Mouse (Mus musculus): ENCODE results near the gene Gbp5. TPM values are rescaled to one million over a fixed set of nuclear protein-coding genes. Genes with fewer than 3 reads are reported as not detected.
A peak's percentile ranks its signal among the peaks of the same experiment; 100 is the strongest.

The Gbp5 gene
- polyA plus RNA-seq (2014; fragmentation: Nextera tagmentation; extraction: Ambion mirVana), result not detected in 2 replicates

GRCm38 (mm10) chr3:142493536-142494061 lies at the start of gene Gbp5:
Gbp5 (plus strand) TSS chr3:142493978.
- Histone ChIP-seq H3K36me3 (ENCODE audit: control insufficient read depth, insufficient read depth, low read length) (no peaks in the 10 kb centered on the region), H3K27ac (ENCODE audit: low read depth, low read length) (no peak within 1 kb of the TSS), H3K9me3 (replicated peaks; ENCODE audit: control insufficient read depth, low read length) (no peaks in the 10 kb centered on the region), H3K27me3 (replicated peaks; ENCODE audit: control insufficient read depth, insufficient read depth, low read length) (no peaks in the 10 kb centered on the region), H3K4me3 (ENCODE audit: low read depth, low read length) (no peak within 1 kb of the TSS), H3K4me1 (ENCODE audit: control insufficient read depth, insufficient read depth, low read length) (no peaks in the 10 kb centered on the region), H3K9ac (ENCODE audit: low read length) (no peak within 1 kb of the TSS), H3K4me2 (ENCODE audit: low read length) (no peak within 1 kb of the TSS)
- WGBS, result 86% methylated on average over 6 of the region's 6 CpGs
- ATAC-seq (no peak), DNase-seq (ENCODE audit: low spot score) (peak; percentile 36)

- 80% methylated on average over 7 of the region's 7 CpGs for WGBS
- Histone ChIP-seq H3K4me3 (ENCODE audit: low read depth, low read length) (no peak overlapping the region), H3K4me2 (ENCODE audit: low read length) (no peak overlapping the region), H3K9me3 (replicated peaks; ENCODE audit: control insufficient read depth, low read length) (no peaks in the 10 kb centered on the region), H3K27me3 (replicated peaks; ENCODE audit: control insufficient read depth, insufficient read depth, low read length) (no peaks in the 10 kb centered on the region), H3K27ac (ENCODE audit: low read depth, low read length) (no peak overlapping the region), H3K9ac (ENCODE audit: low read length) (no peak overlapping the region), H3K4me1 (ENCODE audit: control insufficient read depth, insufficient read depth, low read length) (no peaks in the 10 kb centered on the region), H3K36me3 (ENCODE audit: control insufficient read depth, insufficient read depth, low read length) (no peaks in the 10 kb centered on the region)
- DNase-seq (ENCODE audit: low spot score) (no peak), ATAC-seq (no peak)
These were observed 39.6 kb upstream of the Gbp5 start for GRCm38 (mm10) chr3:142454198-142454597.

DNA sequence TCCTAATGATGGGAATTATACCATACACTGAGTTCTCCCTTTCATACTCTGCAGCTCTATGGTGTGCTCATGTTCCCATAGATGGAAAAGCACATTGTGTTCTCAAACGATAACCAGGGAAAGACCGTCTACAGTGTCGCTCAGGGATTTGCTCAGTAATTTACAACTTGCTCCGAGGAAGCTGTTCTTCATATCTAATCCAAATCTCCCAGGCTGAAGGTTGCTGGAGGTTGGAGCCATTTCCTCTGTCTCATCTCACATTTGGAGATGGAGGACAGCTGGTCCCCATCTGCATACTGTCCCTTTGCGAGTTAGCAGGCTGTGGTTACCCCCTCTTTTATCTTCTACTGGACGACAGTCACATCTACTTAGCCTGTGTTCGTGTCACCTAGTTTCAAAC lies 34.5 kb upstream of the Gbp5 start:
- H3K9ac ChIP-seq (ENCODE audit: low read length), result no peak overlapping the region
- no peak overlapping the region for H3K4me2 ChIP-seq (ENCODE audit: low read length)
- WGBS, result 87% methylated on average over 7 of the region's 7 CpGs
- H3K27ac ChIP-seq (ENCODE audit: low read depth, low read length), result no peak overlapping the region
- no peak overlapping the region for H3K4me3 ChIP-seq (ENCODE audit: low read depth, low read length)
- DNase-seq (ENCODE audit: low spot score) (no peak), ATAC-seq (no peak)
- H3K9me3 ChIP-seq (replicated peaks; ENCODE audit: control insufficient read depth, low read length), result no peaks in the 10 kb centered on the region
- no peaks in the 10 kb centered on the region for H3K27me3 ChIP-seq (replicated peaks; ENCODE audit: control insufficient read depth, insufficient read depth, low read length)
- H3K4me1 ChIP-seq (ENCODE audit: control insufficient read depth, insufficient read depth, low read length), result no peaks in the 10 kb centered on the region
- no peaks in the 10 kb centered on the region for H3K36me3 ChIP-seq (ENCODE audit: control insufficient read depth, insufficient read depth, low read length)

GRCm38 (mm10) chr3:142462764-142463751 lies 30.7 kb upstream of the Gbp5 start:
- no peak overlapping the region for H3K9ac ChIP-seq (ENCODE audit: low read length)
- no peak overlapping the region for H3K27ac ChIP-seq (ENCODE audit: low read depth, low read length)
- H3K27me3 ChIP-seq (replicated peaks; ENCODE audit: control insufficient read depth, insufficient read depth, low read length), result no peaks in the 10 kb centered on the region
- WGBS, result 85% methylated on average over 25 of the region's 25 CpGs
- H3K9me3 ChIP-seq (replicated peaks; ENCODE audit: control insufficient read depth, low read length), result no peaks in the 10 kb centered on the region
- DNase-seq (ENCODE audit: low spot score) (peak; percentile 23), ATAC-seq (peak; percentile 23; the same call in 1 of the 2 replicates)
- no peaks in the 10 kb centered on the region for H3K4me1 ChIP-seq (ENCODE audit: control insufficient read depth, insufficient read depth, low read length)
- H3K36me3 ChIP-seq (ENCODE audit: control insufficient read depth, insufficient read depth, low read length), result no peaks in the 10 kb centered on the region
- H3K4me2 ChIP-seq (ENCODE audit: low read length), result no peak overlapping the region
- H3K4me3 ChIP-seq (ENCODE audit: low read depth, low read length), result no peak overlapping the region

- H3K9me3 ChIP-seq (replicated peaks; ENCODE audit: control insufficient read depth, low read length), result no peaks in the 10 kb centered on the region
These were observed 19.3 kb upstream of the Gbp5 start for GRCm38 (mm10) chr3:142474349-142474983.

GRCm38 (mm10) chr3:142475913-142476312 lies 17.9 kb upstream of the Gbp5 start:
- ATAC-seq, result peak; percentile 46; the same call in 1 of the 2 replicates
- 23% methylated on average over 4 of the region's 4 CpGs for WGBS

More at GRCm38 (mm10) chr3:142474349-142474983, 19.3 kb upstream of the Gbp5 start:
- Histone ChIP-seq H3K27ac (ENCODE audit: low read depth, low read length) (no peak overlapping the region), H3K4me3 (ENCODE audit: low read depth, low read length) (no peak overlapping the region), H3K36me3 (ENCODE audit: control insufficient read depth, insufficient read depth, low read length) (no peaks in the 10 kb centered on the region), H3K27me3 (replicated peaks; ENCODE audit: control insufficient read depth, insufficient read depth, low read length) (no peaks in the 10 kb centered on the region), H3K4me2 (ENCODE audit: low read length) (no peak overlapping the region), H3K9ac (ENCODE audit: low read length) (no peak overlapping the region), H3K4me1 (ENCODE audit: control insufficient read depth, insufficient read depth, low read length) (no peaks in the 10 kb centered on the region)
- ATAC-seq, result peak; percentile 44; the same call in 1 of the 2 replicates
- 22% methylated on average over 11 of the region's 11 CpGs for WGBS
- DNase-seq (ENCODE audit: low spot score), result peak; percentile 75

DNA sequence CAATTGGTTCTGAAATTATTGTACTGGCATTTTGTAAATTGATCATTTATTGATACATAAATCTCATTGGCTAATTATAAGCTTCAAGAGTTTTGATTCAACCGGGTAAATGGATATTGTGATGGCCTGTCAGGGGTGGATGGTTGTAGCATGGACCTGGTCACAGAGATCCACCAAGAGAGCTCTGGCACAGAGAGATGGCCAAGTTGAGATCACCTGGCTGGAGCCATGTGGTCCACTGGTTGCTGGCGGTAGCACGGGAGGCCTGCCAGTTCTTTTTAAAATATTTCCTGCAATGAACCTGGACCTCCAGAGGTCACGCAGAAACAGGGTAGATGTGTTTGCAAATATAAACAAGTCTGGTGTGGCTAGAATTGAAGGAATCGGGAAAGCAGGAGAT lies 15.9 kb upstream of the Gbp5 start:
- WGBS, result 90% methylated on average over 5 of the region's 5 CpGs
- Histone ChIP-seq H3K27ac (ENCODE audit: low read depth, low read length) (no peak overlapping the region), H3K9ac (ENCODE audit: low read length) (no peak overlapping the region), H3K9me3 (replicated peaks; ENCODE audit: control insufficient read depth, low read length) (no peaks in the 10 kb centered on the region), H3K27me3 (replicated peaks; ENCODE audit: control insufficient read depth, insufficient read depth, low read length) (no peaks in the 10 kb centered on the region), H3K4me2 (ENCODE audit: low read length) (no peak overlapping the region), H3K4me1 (ENCODE audit: control insufficient read depth, insufficient read depth, low read length) (no peaks in the 10 kb centered on the region), H3K4me3 (ENCODE audit: low read depth, low read length) (no peak overlapping the region), H3K36me3 (ENCODE audit: control insufficient read depth, insufficient read depth, low read length) (no peaks in the 10 kb centered on the region)
- no peak for ATAC-seq
- no peak for DNase-seq (ENCODE audit: low spot score)

More at GRCm38 (mm10) chr3:142475913-142476312, 17.9 kb upstream of the Gbp5 start:
- Histone ChIP-seq H3K9ac (ENCODE audit: low read length) (no peak overlapping the region), H3K4me3 (ENCODE audit: low read depth, low read length) (no peak overlapping the region), H3K9me3 (replicated peaks; ENCODE audit: control insufficient read depth, low read length) (no peaks in the 10 kb centered on the region), H3K36me3 (ENCODE audit: control insufficient read depth, insufficient read depth, low read length) (no peaks in the 10 kb centered on the region), H3K27me3 (replicated peaks; ENCODE audit: control insufficient read depth, insufficient read depth, low read length) (no peaks in the 10 kb centered on the region), H3K4me1 (ENCODE audit: control insufficient read depth, insufficient read depth, low read length) (no peaks in the 10 kb centered on the region), H3K4me2 (ENCODE audit: low read length) (no peak overlapping the region), H3K27ac (ENCODE audit: low read depth, low read length) (no peak overlapping the region)
- DNase-seq (ENCODE audit: low spot score), result peak; percentile 80

DNA sequence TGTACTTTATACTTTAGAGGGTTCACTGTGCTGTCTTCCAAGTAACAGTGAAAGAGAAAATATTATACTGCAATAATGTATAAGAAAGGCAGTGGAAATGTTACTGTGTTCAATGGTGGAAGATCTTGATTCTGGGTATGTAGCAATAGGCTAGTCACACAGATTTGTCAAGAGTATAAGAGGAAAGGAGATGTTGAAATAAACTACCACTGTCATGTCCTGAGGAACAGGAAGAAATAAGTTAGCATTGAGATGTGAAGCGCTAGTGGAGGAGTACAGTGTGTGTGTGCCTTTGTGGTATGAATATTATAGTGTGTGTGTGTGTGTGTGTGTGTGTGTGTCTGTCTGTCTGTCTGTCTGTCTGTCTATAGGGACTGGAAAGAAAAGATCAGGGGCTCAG lies 15.4 kb upstream of the Gbp5 start:
- Histone ChIP-seq H3K9ac (ENCODE audit: low read length) (no peak overlapping the region), H3K27me3 (replicated peaks; ENCODE audit: control insufficient read depth, insufficient read depth, low read length) (no peaks in the 10 kb centered on the region), H3K36me3 (ENCODE audit: control insufficient read depth, insufficient read depth, low read length) (no peaks in the 10 kb centered on the region), H3K27ac (ENCODE audit: low read depth, low read length) (no peak overlapping the region), H3K4me2 (ENCODE audit: low read length) (no peak overlapping the region), H3K9me3 (replicated peaks; ENCODE audit: control insufficient read depth, low read length) (no peaks in the 10 kb centered on the region), H3K4me1 (ENCODE audit: control insufficient read depth, insufficient read depth, low read length) (no peaks in the 10 kb centered on the region), H3K4me3 (ENCODE audit: low read depth, low read length) (no peak overlapping the region)
- no peak for ATAC-seq
- WGBS, result 90% methylated on average over 1 of the region's 1 CpGs
- DNase-seq (ENCODE audit: low spot score), result no peak

Measured in forebrain, embryonic 14.5 days (tissue).